Mouse (Mus musculus): ENCODE measurements around the gene Zbtb16. TPM values are rescaled to one million over a fixed set of nuclear protein-coding genes. Genes with fewer than 3 reads are reported as not detected.
A peak's percentile ranks its signal among the peaks of the same experiment; 100 is the strongest.

The Zbtb16 gene
- total RNA-seq, 2 experiments from 2014 or later, result 85.9 to 92.1 TPM

- no peak for DNase-seq (ENCODE audit: low spot score in 2 of 2)
Measured at GRCm38 (mm10) chr9:48731651-48732536, 104.1 kb downstream of the Zbtb16 start.

- no peak for DNase-seq (ENCODE audit: low spot score in 2 of 2)
Measured at GRCm38 (mm10) chr9:48730446-48730979, 105.5 kb downstream of the Zbtb16 start.

- DNase-seq (ENCODE audit: low spot score in 2 of 2), result no peak
Measured at GRCm38 (mm10) chr9:48729471-48729870, 106.6 kb downstream of the Zbtb16 start.

GRCm38 (mm10) chr9:48728731-48729123 lies 107.3 kb downstream of the Zbtb16 start:
- DNase-seq (ENCODE audit: low spot score in 2 of 2), result no peak

GRCm38 (mm10) chr9:48728083-48728730 lies 107.8 kb downstream of the Zbtb16 start:
- DNase-seq (ENCODE audit: low spot score in 2 of 2), result no peak

GRCm38 (mm10) chr9:48726341-48726740 lies 109.7 kb downstream of the Zbtb16 start:
- no peak for DNase-seq (ENCODE audit: low spot score in 2 of 2)

GRCm38 (mm10) chr9:48725918-48726317 lies 110.1 kb downstream of the Zbtb16 start:
- no peak for DNase-seq (ENCODE audit: low spot score in 2 of 2)

GRCm38 (mm10) chr9:48725161-48725560 lies 110.9 kb downstream of the Zbtb16 start:
- DNase-seq (ENCODE audit: low spot score in 2 of 2), result no peak

GRCm38 (mm10) chr9:48724733-48725132 lies 111.3 kb downstream of the Zbtb16 start:
- DNase-seq (ENCODE audit: low spot score in 2 of 2), result no peak

- peak in 1 of 2 experiments; percentile 82 for DNase-seq (ENCODE audit: low spot score in 2 of 2)
Measured at GRCm38 (mm10) chr9:48723511-48724304, 112.3 kb downstream of the Zbtb16 start.

GRCm38 (mm10) chr9:48723025-48723424 lies 113.0 kb downstream of the Zbtb16 start:
- DNase-seq (ENCODE audit: low spot score in 2 of 2), result no peak

GRCm38 (mm10) chr9:48722261-48722920 lies 113.6 kb downstream of the Zbtb16 start:
- DNase-seq (ENCODE audit: low spot score in 2 of 2), result no peak

- DNase-seq (ENCODE audit: low spot score in 2 of 2), result no peak
Measured at GRCm38 (mm10) chr9:48721655-48722054, 114.4 kb downstream of the Zbtb16 start.

- DNase-seq (ENCODE audit: low spot score in 2 of 2), result no peak
Measured at GRCm38 (mm10) chr9:48721172-48721571, 114.8 kb downstream of the Zbtb16 start.

GRCm38 (mm10) chr9:48720251-48720963 lies 115.6 kb downstream of the Zbtb16 start:
- DNase-seq (ENCODE audit: low spot score in 2 of 2), result no peak

GRCm38 (mm10) chr9:48719619-48720018 lies 116.4 kb downstream of the Zbtb16 start:
- DNase-seq (ENCODE audit: low spot score in 2 of 2), result no peak

- no peak for DNase-seq (ENCODE audit: low spot score in 2 of 2)
Measured at GRCm38 (mm10) chr9:48716549-48716948, 119.5 kb downstream of the Zbtb16 start.

- no peak for DNase-seq (ENCODE audit: low spot score in 2 of 2)
Measured at GRCm38 (mm10) chr9:48715042-48715441, 121.0 kb downstream of the Zbtb16 start.

- DNase-seq (ENCODE audit: low spot score in 2 of 2), result no peak
Measured at GRCm38 (mm10) chr9:48713779-48714178, 122.2 kb downstream of the Zbtb16 start.
